Mouse (Mus musculus): ENCODE data around the gene Adap2. TPM values are rescaled to one million over a fixed set of nuclear protein-coding genes. Genes with fewer than 3 reads are reported as not detected.
A peak's percentile ranks its signal among the peaks of the same experiment; 100 is the strongest.

Gene Adap2
- polyA plus RNA-seq, 1 experiment = 23.2 TPM

DNA sequence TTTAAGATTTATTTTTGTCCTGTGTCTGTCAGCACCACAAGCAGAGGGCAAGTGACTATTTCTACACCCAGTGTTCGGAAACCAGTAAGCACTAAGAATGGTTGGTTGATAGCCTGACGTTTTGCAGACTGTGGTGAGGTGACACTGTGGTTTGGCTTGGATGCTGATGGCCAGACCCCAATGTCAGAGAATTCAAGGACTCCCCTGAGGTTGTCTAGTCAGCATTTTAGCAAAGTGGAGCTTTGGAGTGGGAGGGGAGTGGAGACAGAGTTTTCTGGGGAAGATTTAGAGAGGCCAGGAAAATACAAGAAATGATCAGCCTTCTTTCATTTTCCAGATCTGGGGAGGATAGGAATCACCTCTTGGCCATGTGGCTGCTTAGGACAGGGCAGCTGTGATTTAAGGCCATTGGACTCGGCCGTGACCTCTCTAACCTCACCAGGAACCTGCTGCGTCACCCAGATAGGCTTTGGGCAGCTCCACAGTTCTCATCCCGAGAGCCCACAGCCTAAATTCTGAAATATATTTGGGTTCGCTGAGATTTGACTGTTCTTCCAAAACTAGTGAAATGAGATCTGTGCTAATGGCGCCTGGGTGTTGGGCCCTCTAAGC lies 4.4 kb upstream of the Adap2 start:
- TF ChIP-seq CTCF (IDR thresholded peaks at IDR 0.05; ENCODE audit: extremely low read depth, insufficient read length, insufficient replicate concordance, low read depth, low read length) = no peak
- WGBS = 86% methylated on average over 8 of the region's 8 CpGs
- Histone ChIP-seq H3K27me3 (ENCODE audit: control insufficient read depth, insufficient read depth, low read length) (no peaks in the 10 kb centered on the region), H3K36me3 (ENCODE audit: control insufficient read depth, insufficient read depth, low read length) (no peaks in the 10 kb centered on the region), H3K4me1 (ENCODE audit: control insufficient read depth, insufficient read depth, insufficient read length, low read length) (peaks cover 19% of the 10 kb centered on the region), H3K27ac (ENCODE audit: insufficient read depth, low read depth, low read length) (peak overlapping the region; percentile 44), H3K4me3 (ENCODE audit: low read depth, low read length) (no peak overlapping the region)

GRCm38 (mm10) chr11:80150566-80150965 lies 3.3 kb upstream of the Adap2 start:
- Histone ChIP-seq H3K4me1 (ENCODE audit: control insufficient read depth, insufficient read depth, insufficient read length, low read length) (peaks cover 13% of the 10 kb centered on the region), H3K4me3 (ENCODE audit: low read depth, low read length) (no peak overlapping the region), H3K36me3 (ENCODE audit: control insufficient read depth, insufficient read depth, low read length) (no peaks in the 10 kb centered on the region), H3K27ac (ENCODE audit: insufficient read depth, low read depth, low read length) (no peak overlapping the region), H3K27me3 (ENCODE audit: control insufficient read depth, insufficient read depth, low read length) (no peaks in the 10 kb centered on the region)
- TF ChIP-seq POLR2A (IDR thresholded peaks at IDR 0.05; ENCODE audit: low read depth, low read length) = no peak
- TF ChIP-seq CTCF (IDR thresholded peaks at IDR 0.05; ENCODE audit: extremely low read depth, insufficient read length, insufficient replicate concordance, low read depth, low read length) = no peak
- WGBS = 51% methylated on average over 5 of the region's 5 CpGs

GRCm38 (mm10) chr11:80151541-80151940 lies 2.4 kb upstream of the Adap2 start:
- H3K4me3 ChIP-seq (ENCODE audit: low read depth, low read length) = no peak overlapping the region
- H3K27me3 ChIP-seq (ENCODE audit: control insufficient read depth, insufficient read depth, low read length) = no peaks in the 10 kb centered on the region
- no peaks in the 10 kb centered on the region; the same call in 1 of the 2 replicates for H3K36me3 ChIP-seq (ENCODE audit: control insufficient read depth, insufficient read depth, low read length)
- TF ChIP-seq CTCF (IDR thresholded peaks at IDR 0.05; ENCODE audit: extremely low read depth, insufficient read length, insufficient replicate concordance, low read depth, low read length) (no peak), POLR2A (IDR thresholded peaks at IDR 0.05; ENCODE audit: low read depth, low read length) (no peak)
- WGBS = 34% methylated on average over 2 of the region's 2 CpGs
- H3K27ac ChIP-seq (ENCODE audit: insufficient read depth, low read depth, low read length) = peak overlapping the region; percentile 66
- peaks cover 10% of the 10 kb centered on the region for H3K4me1 ChIP-seq (ENCODE audit: control insufficient read depth, insufficient read depth, insufficient read length, low read length)

DNA sequence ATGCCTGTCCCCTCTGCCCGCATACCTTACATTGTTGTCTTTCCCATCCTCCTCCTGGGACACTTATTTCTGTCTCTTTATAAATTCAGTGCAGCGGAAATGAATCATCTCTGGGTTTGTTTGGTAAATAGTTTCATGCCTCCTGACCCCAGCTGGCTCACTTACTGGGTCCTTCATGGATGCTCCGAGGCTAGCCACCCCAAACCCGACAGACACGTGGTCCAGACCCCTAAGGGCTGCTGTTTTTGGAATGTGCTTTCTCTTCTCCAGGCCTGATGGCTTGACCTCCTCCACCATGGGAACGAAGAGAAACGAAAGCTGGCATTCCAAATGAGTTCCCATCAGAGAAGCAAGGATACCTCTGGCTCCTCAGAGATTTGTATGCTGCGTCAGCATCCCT lies 1.5 kb upstream of the Adap2 start:
- no peaks in the 10 kb centered on the region for H3K27me3 ChIP-seq (ENCODE audit: control insufficient read depth, insufficient read depth, low read length)
- no peaks in the 10 kb centered on the region; the same call in none of the 2 replicates for H3K36me3 ChIP-seq (ENCODE audit: control insufficient read depth, insufficient read depth, low read length)
- no peak overlapping the region for H3K4me3 ChIP-seq (ENCODE audit: low read depth, low read length)
- H3K27ac ChIP-seq (ENCODE audit: insufficient read depth, low read depth, low read length) = peak overlapping the region; percentile 66
- TF ChIP-seq CTCF (IDR thresholded peaks at IDR 0.05; ENCODE audit: extremely low read depth, insufficient read length, insufficient replicate concordance, low read depth, low read length) = no peak
- TF ChIP-seq POLR2A (IDR thresholded peaks at IDR 0.05; ENCODE audit: low read depth, low read length) = no peak
- H3K4me1 ChIP-seq (ENCODE audit: control insufficient read depth, insufficient read depth, insufficient read length, low read length) = peaks cover 7% of the 10 kb centered on the region
- 73% methylated on average over 8 of the region's 8 CpGs for WGBS

GRCm38 (mm10) chr11:80154501-80154900 lies 596 bp downstream of the Adap2 start:
- Histone ChIP-seq H3K27ac (ENCODE audit: insufficient read depth, low read depth, low read length) (peak overlapping the region; percentile 53), H3K4me3 (ENCODE audit: low read depth, low read length) (peak overlapping the region; percentile 80), H3K36me3 (ENCODE audit: control insufficient read depth, insufficient read depth, low read length) (no peaks in the 10 kb centered on the region; the same call in none of the 2 replicates), H3K27me3 (ENCODE audit: control insufficient read depth, insufficient read depth, low read length) (no peaks in the 10 kb centered on the region), H3K4me1 (ENCODE audit: control insufficient read depth, insufficient read depth, insufficient read length, low read length) (peaks cover 14% of the 10 kb centered on the region)
- no peak for TF ChIP-seq POLR2A (IDR thresholded peaks at IDR 0.05; ENCODE audit: low read depth, low read length)
- 35% methylated on average over 25 of the region's 25 CpGs for WGBS

DNA sequence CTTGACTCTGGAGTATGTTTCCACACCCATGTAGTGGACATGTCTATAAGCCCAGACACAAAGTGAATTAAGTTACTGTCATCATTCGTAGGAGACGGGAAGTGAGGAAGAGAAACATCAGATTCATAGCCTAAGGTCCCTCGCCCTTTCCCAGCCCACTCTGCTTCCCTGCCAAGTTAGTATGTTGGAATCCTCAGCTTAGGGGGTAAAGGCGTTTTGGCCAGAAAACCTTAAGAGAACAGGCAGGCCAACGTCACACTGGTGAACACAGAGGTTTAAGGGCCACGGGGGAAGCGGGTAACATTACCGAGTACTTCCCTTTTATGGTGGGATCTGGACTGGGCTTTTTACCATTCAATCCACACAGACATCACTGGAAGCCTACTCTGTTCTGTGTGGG lies 1.6 kb downstream of the Adap2 start:
- TF ChIP-seq POLR2A (IDR thresholded peaks at IDR 0.05; ENCODE audit: low read depth, low read length) (no peak), CTCF (IDR thresholded peaks at IDR 0.05; ENCODE audit: extremely low read depth, insufficient read length, insufficient replicate concordance, low read depth, low read length) (no peak)
- Histone ChIP-seq H3K27me3 (ENCODE audit: control insufficient read depth, insufficient read depth, low read length) (no peaks in the 10 kb centered on the region), H3K36me3 (ENCODE audit: control insufficient read depth, insufficient read depth, low read length) (peaks cover 1% of the 10 kb centered on the region), H3K4me1 (ENCODE audit: control insufficient read depth, insufficient read depth, insufficient read length, low read length) (peaks cover 19% of the 10 kb centered on the region), H3K4me3 (ENCODE audit: low read depth, low read length) (peak overlapping the region; percentile 80), H3K27ac (ENCODE audit: insufficient read depth, low read depth, low read length) (peak overlapping the region; percentile 53; the same call in 1 of the 2 replicates)
- 82% methylated on average over 8 of the region's 8 CpGs for WGBS

DNA sequence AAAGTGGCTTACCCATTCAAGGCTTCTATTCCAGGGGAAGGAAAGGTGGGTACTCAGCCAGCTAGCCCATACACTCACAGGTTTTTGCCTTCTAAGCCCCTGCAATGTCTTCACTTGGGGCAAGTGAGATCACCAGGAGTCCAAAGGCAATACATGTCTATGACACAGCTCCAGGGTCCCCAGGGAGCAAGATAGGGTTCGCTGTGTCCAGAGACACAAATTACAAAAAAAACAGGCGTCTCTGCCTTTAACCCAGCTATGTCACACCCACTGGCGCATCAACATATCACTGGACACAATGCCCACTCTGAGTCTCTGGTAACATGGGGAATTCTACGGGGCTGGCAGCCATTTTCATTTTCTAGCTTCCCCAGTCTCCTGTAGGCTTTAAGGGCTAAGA lies 2.1 kb downstream of the Adap2 start:
- H3K27me3 ChIP-seq (ENCODE audit: control insufficient read depth, insufficient read depth, low read length) = no peaks in the 10 kb centered on the region
- peaks cover 19% of the 10 kb centered on the region for H3K4me1 ChIP-seq (ENCODE audit: control insufficient read depth, insufficient read depth, insufficient read length, low read length)
- WGBS = 87% methylated on average over 4 of the region's 4 CpGs
- peak overlapping the region; percentile 24; the same call in 1 of the 2 replicates for H3K27ac ChIP-seq (ENCODE audit: insufficient read depth, low read depth, low read length)
- H3K4me3 ChIP-seq (ENCODE audit: low read depth, low read length) = peak overlapping the region; percentile 6; the same call in 1 of the 2 replicates
- peaks cover 1% of the 10 kb centered on the region for H3K36me3 ChIP-seq (ENCODE audit: control insufficient read depth, insufficient read depth, low read length)
- no peak for TF ChIP-seq CTCF (IDR thresholded peaks at IDR 0.05; ENCODE audit: extremely low read depth, insufficient read length, insufficient replicate concordance, low read depth, low read length)

Measured in small intestine, adult 2 months (tissue).